In genomic region chr6:128597121-128597522, GRCm38 (mm10) we compare ENCODE assay signal across 8 mouse cellular contexts. TPM values are rescaled to one million over a fixed set of nuclear protein-coding genes. Genes with fewer than 3 reads are reported as not detected.
DNase-seq lines count a peak whose midpoint lies in the region; ATAC-seq and TF ChIP-seq lines count a peak whose summit lies in the region.

No protein-coding gene starts in this region.

- no peaks in the 10 kb centered on the region for H3K9me3 ChIP-seq in heart, postnatal 0 days (replicated peaks; ENCODE audit: control insufficient read depth, low read length)
- H3K9me3 ChIP-seq in midbrain, embryonic 16.5 days (replicated peaks; ENCODE audit: control insufficient read depth, low read length, poor library complexity, severe bottlenecking): no peaks in the 10 kb centered on the region

- H3K27ac ChIP-seq in heart, postnatal 0 days (ENCODE audit: low read depth): no peak overlapping the region
- H3K27ac ChIP-seq in midbrain, embryonic 16.5 days (ENCODE audit: low read length): no peak overlapping the region

- DNase-seq in fibroblast of lung, adult 2 months (ENCODE audit: low read depth): peak; percentile 9
- DNase-seq in heart, postnatal 0 days (ENCODE audit: low spot score): peak; percentile 39
- peak; percentile 75 for DNase-seq in kidney, postnatal 14 days
- peak; percentile 19 for DNase-seq in liver
- peak; percentile 55 for DNase-seq in telencephalon, adult 2 months (ENCODE audit: low read depth, low spot score)

- H3K4me1 ChIP-seq in heart, postnatal 0 days (ENCODE audit: control insufficient read depth, insufficient read depth): no peaks in the 10 kb centered on the region
- H3K4me1 ChIP-seq in midbrain, embryonic 16.5 days (ENCODE audit: control insufficient read depth, insufficient read depth, low read length): peaks cover 4% of the 10 kb centered on the region; the same call in 1 of the 2 replicates

- no peak for TF ChIP-seq EP300 in heart, postnatal 0 days (IDR thresholded peaks at IDR 0.05; ENCODE audit: low read depth)

- H3K36me3 ChIP-seq in heart, postnatal 0 days (replicated peaks; ENCODE audit: control insufficient read depth, insufficient read depth, low read length): no peaks in the 10 kb centered on the region
- no peaks in the 10 kb centered on the region for H3K36me3 ChIP-seq in midbrain, embryonic 16.5 days (ENCODE audit: control insufficient read depth, insufficient read depth, low read length)

- peak overlapping the region; percentile 17 for H3K4me3 ChIP-seq in heart, postnatal 0 days (ENCODE audit: low read depth, low read length)
- peak overlapping the region; percentile 1; the same call in 1 of the 2 replicates for H3K4me3 ChIP-seq in midbrain, embryonic 16.5 days (ENCODE audit: low read depth, low read length)

- ATAC-seq in cerebellum, adult (ENCODE audit: insufficient number of reproducible peaks, low FRiP score, low TSS enrichment): peak; percentile 93
- ATAC-seq in heart, postnatal 0 days (ENCODE audit: insufficient read depth, low read depth): peak; percentile 86
- peak; percentile 96 for ATAC-seq in midbrain, embryonic 16.5 days
- ATAC-seq in erythroid progenitor cell, adult 5-6 weeks (replicated peaks; ENCODE audit: low FRiP score, poor library complexity, severe bottlenecking): no peak

- TF ChIP-seq CTCF in heart, postnatal 0 days (IDR thresholded peaks at IDR 0.05; ENCODE audit: low read depth): no peak

- no peak overlapping the region for H3K9ac ChIP-seq in heart, postnatal 0 days (replicated peaks; ENCODE audit: low read depth, low read length)
- H3K9ac ChIP-seq in midbrain, embryonic 16.5 days (ENCODE audit: low read depth, low read length): peak overlapping the region; percentile 1; the same call in 1 of the 2 replicates

- H3K4me2 ChIP-seq in heart, postnatal 0 days (ENCODE audit: low read depth, low read length): peak overlapping the region; percentile 45
- peak overlapping the region; percentile 25 for H3K4me2 ChIP-seq in midbrain, embryonic 16.5 days (ENCODE audit: low read length)

- no peaks in the 10 kb centered on the region for H3K27me3 ChIP-seq in heart, postnatal 0 days (ENCODE audit: control insufficient read depth, insufficient read depth, low read length)
- H3K27me3 ChIP-seq in midbrain, embryonic 16.5 days (ENCODE audit: control insufficient read depth, insufficient read depth, low read depth, low read length): no peaks in the 10 kb centered on the region

- 43% methylated on average over 9 of the region's 9 CpGs for WGBS in heart, postnatal 0 days
- 34% methylated on average over 9 of the region's 9 CpGs for WGBS in midbrain, embryonic 16.5 days

RNA-seq across cellular contexts. Expression of gene A2ml1, which starts 15.7 kb away (rescaled TPM):
- total RNA-seq in heart, postnatal 0 days (2014; rRNA removed; ENCODE audit: low replicate concordance): 1.4 TPM in 1 of 2 replicates, not detected in the other
- 0.30 and 0.73 TPM in 2 replicates for polyA plus RNA-seq in heart, postnatal 0 days (2015; fragmentation: Nextera tagmentation; extraction: Ambion mirVana)
- polyA plus RNA-seq in midbrain, embryonic 16.5 days (2015; fragmentation: Nextera tagmentation; extraction: Ambion mirVana): 1.4 and 3.5 TPM in 2 replicates
- not detected in 2 replicates for total RNA-seq in erythroid progenitor cell, adult 5-6 weeks (2015; ENCODE audit: low replicate concordance)
- total RNA-seq in erythroid progenitor cell, adult 5-6 weeks (2017; ENCODE audit: low replicate concordance): not detected in 2 replicates

RNA-seq across cellular contexts. Expression of gene Klrb1a, which starts 26.2 kb away (rescaled TPM):
- total RNA-seq in heart, postnatal 0 days (2014; rRNA removed; ENCODE audit: low replicate concordance): not detected in 2 replicates
- 0.19 TPM in 1 of 2 replicates, not detected in the other for polyA plus RNA-seq in heart, postnatal 0 days (2015; fragmentation: Nextera tagmentation; extraction: Ambion mirVana)
- not detected in 2 replicates for polyA plus RNA-seq in midbrain, embryonic 16.5 days (2015; fragmentation: Nextera tagmentation; extraction: Ambion mirVana)
- total RNA-seq in erythroid progenitor cell, adult 5-6 weeks (2015; ENCODE audit: low replicate concordance): not detected in 2 replicates
- not detected in 2 replicates for total RNA-seq in erythroid progenitor cell, adult 5-6 weeks (2017; ENCODE audit: low replicate concordance)

Comparison
In these comparisons a context has a peak if more than half of its experiments do, and no peak if none do; other contexts are left out.
1. DNase-seq: peak in every context shown above with its lines; median percentile 75 in kidney, postnatal 14 days; 55 in telencephalon, adult 2 months; 39 in heart, postnatal 0 days; 19 in liver; 9 in fibroblast of lung, adult 2 months.